Mouse (Mus musculus) layer of hippocampus, adult 9-10 months (tissue): ENCODE results near the gene Vegfb.
"Not testable (repeated sequence)": the region's sequence is repeated elsewhere in the genome, so short reads cannot be mapped to it uniquely, and the experiment has no call there.

Experiments used
- DNase-seq: peaks from one replicate; pipeline ENCODE4 v3.0.0; 2022; ENCODE audit warnings: low spot score

The Vegfb gene

GRCm38 (mm10) chr19:6992011-6992858 lies 4.8 kb upstream of the Vegfb start, which contains the start of gene Dnajc4:
Dnajc4 (minus strand) TSS chr19:6992572.
- peak; percentile 89 for DNase-seq

GRCm38 (mm10) chr19:6991166-6991565 lies 3.7 kb upstream of the Vegfb start:
- not testable (repeated sequence) for DNase-seq

GRCm38 (mm10) chr19:6990712-6991111 lies 3.3 kb upstream of the Vegfb start:
- DNase-seq, result no peak

- DNase-seq, result no peak
These were observed 1.8 kb upstream of the Vegfb start for GRCm38 (mm10) chr19:6989251-6989650.

- DNase-seq, result no peak
These were observed 444 bp upstream of the Vegfb start for GRCm38 (mm10) chr19:6987904-6988285.

- DNase-seq, result no peak
These were observed 1.3 kb downstream of the Vegfb start for GRCm38 (mm10) chr19:6985951-6986708.

- no peak for DNase-seq
These were observed 2.2 kb downstream of the Vegfb start for GRCm38 (mm10) chr19:6985300-6985699.

- no peak for DNase-seq
These were observed 3.8 kb downstream of the Vegfb start for GRCm38 (mm10) chr19:6983621-6984020.

- DNase-seq, result no peak
These were observed 6.0 kb downstream of the Vegfb start for GRCm38 (mm10) chr19:6981465-6981864.

GRCm38 (mm10) chr19:6980381-6981093 lies 6.9 kb downstream of the Vegfb start, which contains the start of gene Fkbp2:
Fkbp2 (minus strand) TSS chr19:6980501.
- DNase-seq, result peak; percentile 98

GRCm38 (mm10) chr19:6979486-6980380 lies 7.7 kb downstream of the Vegfb start:
- DNase-seq, result peak; percentile 94

GRCm38 (mm10) chr19:6979001-6979479 lies 8.4 kb downstream of the Vegfb start:
- no peak for DNase-seq

GRCm38 (mm10) chr19:6978639-6978974 lies 8.8 kb downstream of the Vegfb start:
- DNase-seq, result no peak

- no peak for DNase-seq
These were observed 9.5 kb downstream of the Vegfb start for GRCm38 (mm10) chr19:6977759-6978638.

GRCm38 (mm10) chr19:6975537-6976521 lies 11.6 kb downstream of the Vegfb start, which contains the start of gene Plcb3:
Plcb3 (minus strand) TSS chr19:6976470.
- no peak for DNase-seq

GRCm38 (mm10) chr19:6974211-6975205 lies 12.9 kb downstream of the Vegfb start, which contains the start of gene Ppp1r14b:
Ppp1r14b (plus strand) TSS chr19:6974968.
- DNase-seq, result no peak

GRCm38 (mm10) chr19:6973581-6974190 lies 13.8 kb downstream of the Vegfb start:
- DNase-seq, result no peak
